Mouse (Mus musculus) heart, embryonic 10.5 days (tissue): ENCODE measurements around the gene Duoxa1. TPM values are rescaled to one million over a fixed set of nuclear protein-coding genes. Genes with fewer than 3 reads are reported as not detected.

Experiments used
- DNase-seq: peaks from one replicate; pipeline ENCODE4 v3.0.0-alpha.2; 2017; ENCODE audit warnings: low spot score
- H3K27ac ChIP-seq: fragments of 300-500 bp; sonication (generic); 2 replicates; pipeline ENCODE4 v1.5.1; 2016; ENCODE audit warnings: mild to moderate bottlenecking
- H3K27me3 ChIP-seq: fragments of 300-500 bp; sonication (generic); 2 replicates; pipeline ENCODE4 v1.6.1; 2016; ENCODE audit warnings: mild to moderate bottlenecking; ENCODE audit not compliant: poor library complexity, insufficient read depth, severe bottlenecking
- H3K36me3 ChIP-seq: fragments of 300-500 bp; sonication (generic); 2 replicates; pipeline ENCODE4 v1.6.1; 2016; ENCODE audit warnings: mild to moderate bottlenecking, moderate library complexity
- H3K4me1 ChIP-seq: fragments of 300-500 bp; sonication (generic); 2 replicates; pipeline ENCODE4 v1.6.1; 2016; ENCODE audit warnings: mild to moderate bottlenecking
- H3K4me3 ChIP-seq: fragments of 300-500 bp; sonication (generic); 2 replicates; pipeline ENCODE4 v1.5.1; 2016; ENCODE audit warnings: mild to moderate bottlenecking, moderate library complexity
- H3K9me3 ChIP-seq: fragments of 300-500 bp; sonication (generic); 2 replicates; pipeline ENCODE4 v1.6.1; 2016; ENCODE audit warnings: mild to moderate bottlenecking, moderate library complexity
- WGBS: fragments of 180-500 bp; shearing (Covaris S2); methylation state at CpG from one replicate; pipeline ENCODE4 v1.1.7; 2016; 5-methylcytosine and 5-hydroxymethylcytosine counted together
- polyA plus RNA-seq: library from polyadenylated mRNA; unstranded; fragments of >200 nt; fragmentation: Nextera tagmentation; extraction: Ambion mirVana; gene quantifications from 2 replicates; pipeline ENCODE4 v1.2.1, GENCODE M21; 2016

Gene Duoxa1
- polyA plus RNA-seq, 1 experiment from 2014 or later, result not detected

DNA sequence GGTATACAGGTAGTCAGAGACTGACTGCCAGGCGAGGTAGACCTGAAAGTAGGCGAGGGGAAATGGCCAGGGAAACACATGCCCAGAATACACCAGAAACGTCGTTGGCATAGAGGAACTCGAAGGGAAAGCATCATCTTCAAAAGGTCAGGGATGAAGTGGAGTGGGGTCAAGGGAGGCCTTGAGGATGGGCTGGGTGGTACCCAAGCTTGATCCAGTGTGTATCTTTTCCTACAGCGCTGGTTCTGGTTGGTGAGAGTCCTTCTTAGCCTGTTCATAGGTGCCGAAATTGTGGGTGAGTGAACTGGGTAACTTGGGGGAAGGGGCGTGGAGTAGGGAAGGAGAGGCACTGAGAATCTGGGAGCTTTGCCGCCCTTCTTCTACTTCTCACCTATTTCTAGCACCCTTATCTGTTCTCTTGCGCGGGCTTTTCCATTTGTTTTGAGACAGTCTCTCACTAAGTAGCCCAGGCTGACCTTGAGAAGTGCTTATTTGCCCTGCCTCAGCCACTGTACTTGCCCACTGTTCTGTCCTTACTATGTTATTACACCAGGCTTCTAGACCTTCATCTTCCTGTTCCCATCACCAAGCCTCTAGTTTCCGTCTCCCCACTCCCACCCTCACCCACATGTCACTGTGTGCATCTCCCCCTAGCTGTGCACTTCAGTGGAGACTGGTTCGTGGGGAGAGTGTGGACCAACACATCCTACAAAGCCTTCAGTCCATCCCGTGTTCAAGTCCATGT, 13.4 kb downstream of the Duoxa1 start:
- Histone ChIP-seq H3K27me3 (peaks cover 100% of the 10 kb centered on the region), H3K4me3 (0 out of 2 replicates have a peak overlapping the region, but pooled peaks have one; percentile 5), H3K36me3 (no peaks in the 10 kb centered on the region), H3K4me1 (peaks cover 45% of the 10 kb centered on the region), H3K9me3 (no peaks in the 10 kb centered on the region), H3K27ac (no peak overlapping the region)
- DNase-seq, result no peak
- 7% methylated on average over 14 of the region's 14 CpGs for WGBS

DNA sequence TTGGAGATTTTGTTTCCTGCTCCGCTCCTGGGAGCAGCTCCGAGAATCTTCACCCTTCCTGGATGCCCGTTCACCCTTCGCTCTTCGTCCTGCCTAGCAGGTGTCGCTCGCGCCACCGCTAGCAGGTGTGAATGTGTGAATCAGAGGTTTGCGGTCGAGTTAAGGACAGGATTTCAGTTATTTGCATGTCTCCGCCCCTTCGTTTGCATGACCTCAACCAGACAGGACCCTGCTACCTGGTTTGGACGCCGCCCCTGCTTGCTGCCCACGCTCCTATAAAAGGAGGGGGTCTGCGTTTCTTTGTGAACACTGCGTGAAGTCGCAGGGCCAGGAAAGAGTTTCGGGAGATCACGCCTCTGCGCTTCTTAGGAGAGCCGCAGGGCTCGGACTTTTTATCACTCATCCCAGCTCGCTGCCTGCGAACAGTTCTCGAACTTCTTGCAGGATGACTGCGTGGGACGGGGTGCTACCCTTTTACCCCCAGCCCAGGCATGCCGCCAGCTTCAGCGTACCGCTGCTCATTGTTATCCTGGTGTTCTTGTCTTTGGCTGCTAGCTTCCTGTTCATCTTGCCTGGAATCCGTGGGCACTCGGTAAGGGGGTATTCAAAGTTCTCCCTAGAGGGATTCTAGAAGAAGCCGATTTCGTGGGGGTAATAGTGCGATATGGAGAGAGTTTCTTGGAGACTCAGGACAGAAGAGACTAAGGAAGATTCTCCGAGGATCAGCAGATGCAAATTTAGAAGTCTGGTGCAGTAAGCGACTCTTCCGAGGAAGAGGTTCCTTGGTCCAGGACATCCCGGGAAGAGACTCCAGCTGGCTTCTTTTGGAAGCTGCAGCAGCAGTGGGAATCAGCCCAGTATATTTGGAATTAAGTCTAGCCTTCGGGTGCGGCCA, 14.7 kb downstream of the Duoxa1 start, which contains the start of gene Duoxa2:
Duoxa2 (plus strand) TSS at position 305 of the 895 bp plus-strand sequence.
- no peak for DNase-seq
- no peak within 1 kb of the TSS for H3K27ac ChIP-seq
- H3K4me3 ChIP-seq, result peak within 1 kb of the TSS; percentile 57
- peaks cover 45% of the 10 kb centered on the region for H3K4me1 ChIP-seq
- H3K36me3 ChIP-seq, result no peaks in the 10 kb centered on the region
- WGBS, result 1% methylated on average over 43 of the region's 43 CpGs
- H3K27me3 ChIP-seq, result peaks cover 100% of the 10 kb centered on the region
- H3K9me3 ChIP-seq, result no peaks in the 10 kb centered on the region

DNA sequence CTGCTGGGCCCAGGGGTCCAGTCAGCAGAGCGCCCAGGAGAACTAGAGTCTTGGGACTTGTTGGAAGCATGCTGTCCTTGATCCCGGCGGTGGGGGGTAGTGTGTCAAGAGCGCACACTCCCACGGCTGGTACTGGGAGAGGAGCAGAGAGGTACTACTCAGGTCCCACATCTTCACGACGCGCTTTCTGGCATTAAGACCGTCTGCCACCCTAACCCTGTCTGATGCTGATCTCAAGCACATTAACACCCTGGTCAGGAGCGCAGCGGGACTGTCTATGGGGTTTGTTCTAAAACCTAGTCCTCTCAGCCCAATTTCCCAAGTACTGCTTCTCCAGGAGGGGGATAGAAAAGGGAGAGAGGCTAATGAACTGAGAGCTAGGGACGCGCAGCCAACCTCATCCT, 15.4 kb downstream of the Duoxa1 start, which contains the start of gene Duox2:
Duox2 (minus strand) TSS at position 354 of the 404 bp plus-strand sequence.
- H3K36me3 ChIP-seq, result no peaks in the 10 kb centered on the region
- H3K4me1 ChIP-seq, result peaks cover 45% of the 10 kb centered on the region
- H3K27ac ChIP-seq, result no peak within 1 kb of the TSS
- H3K4me3 ChIP-seq, result peak within 1 kb of the TSS; percentile 57
- no peaks in the 10 kb centered on the region for H3K9me3 ChIP-seq
- DNase-seq, result no peak
- 3% methylated on average over 13 of the region's 13 CpGs for WGBS
- H3K27me3 ChIP-seq, result peaks cover 100% of the 10 kb centered on the region

DNA sequence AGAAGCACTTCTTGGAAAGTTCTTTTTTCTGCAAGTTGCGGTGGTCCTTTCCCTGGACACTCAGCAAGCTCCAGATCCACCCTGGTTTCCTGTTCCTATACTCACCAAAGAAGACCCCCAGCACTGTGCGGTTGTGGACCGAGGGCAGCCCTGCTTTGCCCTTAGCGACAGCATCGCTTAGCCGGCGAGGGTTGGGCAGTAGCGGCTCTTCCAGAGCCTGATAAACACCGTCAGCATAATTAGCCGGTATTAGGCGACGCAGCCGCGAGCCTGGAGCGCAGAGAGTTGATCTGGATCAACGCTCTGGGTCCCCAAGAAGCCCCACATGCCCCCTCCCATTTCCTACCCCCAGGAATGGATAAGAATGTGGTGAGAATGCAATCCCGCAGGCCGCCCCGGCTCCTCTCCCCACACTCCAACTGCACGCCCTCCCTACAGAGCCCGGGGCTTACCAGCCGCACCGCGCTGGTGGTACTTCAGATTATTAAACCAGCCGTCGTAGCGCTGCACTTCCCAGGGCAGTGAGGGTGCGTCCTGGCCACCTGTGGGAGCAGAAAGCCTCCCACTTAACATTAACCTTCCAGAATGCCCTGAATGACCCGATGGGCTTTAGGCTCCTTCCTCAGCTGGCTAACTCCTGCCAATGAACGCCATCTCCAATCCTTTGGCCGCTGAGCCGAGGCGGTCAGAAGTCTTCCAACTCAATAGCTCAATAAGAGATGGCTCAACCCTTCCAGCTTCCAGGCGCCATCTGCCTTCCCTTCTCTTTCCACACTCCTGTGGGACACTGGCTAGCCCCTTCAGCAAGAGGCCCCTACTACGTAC, 16.0 kb downstream of the Duoxa1 start:
- under 1% methylated on average over 35 of the region's 35 CpGs for WGBS
- Histone ChIP-seq H3K4me3 (peak overlapping the region; percentile 57), H3K36me3 (no peaks in the 10 kb centered on the region), H3K9me3 (no peaks in the 10 kb centered on the region), H3K4me1 (peaks cover 45% of the 10 kb centered on the region), H3K27ac (no peak overlapping the region), H3K27me3 (peaks cover 99% of the 10 kb centered on the region)
- DNase-seq, result no peak

DNA sequence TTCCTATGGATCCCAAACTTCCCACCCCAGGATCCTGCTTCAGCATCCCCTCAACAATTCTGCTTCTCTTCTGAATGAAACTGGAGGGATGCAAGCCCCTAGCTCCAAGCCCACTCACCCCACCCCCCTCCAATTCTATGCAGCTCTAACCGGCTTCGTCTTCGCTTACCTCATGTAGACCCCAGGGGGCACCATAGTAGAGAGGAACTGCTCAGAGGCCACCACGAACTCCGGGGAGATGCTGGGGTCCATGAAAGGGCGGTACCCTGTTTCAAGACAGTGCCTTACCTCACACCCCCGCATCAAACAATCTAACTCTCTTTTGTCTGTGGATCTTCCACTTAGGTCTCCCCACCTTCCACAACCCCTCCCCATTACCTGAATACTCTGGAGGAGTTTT, 18.6 kb downstream of the Duoxa1 start:
- Histone ChIP-seq H3K36me3 (no peaks in the 10 kb centered on the region), H3K27me3 (peaks cover 99% of the 10 kb centered on the region), H3K4me1 (peaks cover 30% of the 10 kb centered on the region), H3K4me3 (no peak overlapping the region), H3K9me3 (no peaks in the 10 kb centered on the region), H3K27ac (no peak overlapping the region)
- no peak for DNase-seq
- 9% methylated on average over 7 of the region's 7 CpGs for WGBS

DNA sequence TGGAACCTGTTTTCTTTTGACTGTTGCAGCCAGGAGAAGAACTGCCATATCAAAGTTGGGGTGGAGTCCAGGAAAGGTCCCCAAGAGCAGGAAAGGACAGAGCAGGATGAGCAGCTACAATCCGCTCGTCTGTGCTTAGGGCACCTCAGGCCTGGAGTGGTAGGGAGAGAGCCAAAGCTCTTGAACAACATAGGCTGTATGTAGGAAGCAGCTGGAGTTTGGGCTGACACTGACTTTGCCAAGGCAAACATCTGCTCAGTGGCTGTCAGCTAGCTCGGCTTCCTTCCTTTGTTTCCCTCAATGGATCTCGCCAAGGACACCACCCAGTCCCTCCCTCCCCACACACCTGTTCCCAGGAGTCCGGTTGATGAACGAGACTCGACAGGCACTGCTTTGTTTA, 27.4 kb downstream of the Duoxa1 start:
- Histone ChIP-seq H3K27ac (no peak overlapping the region), H3K27me3 (peaks cover 36% of the 10 kb centered on the region), H3K4me1 (no peaks in the 10 kb centered on the region), H3K4me3 (no peak overlapping the region), H3K9me3 (no peaks in the 10 kb centered on the region), H3K36me3 (no peaks in the 10 kb centered on the region)
- WGBS, result 61% methylated on average over 7 of the region's 7 CpGs
- no peak for DNase-seq

DNA sequence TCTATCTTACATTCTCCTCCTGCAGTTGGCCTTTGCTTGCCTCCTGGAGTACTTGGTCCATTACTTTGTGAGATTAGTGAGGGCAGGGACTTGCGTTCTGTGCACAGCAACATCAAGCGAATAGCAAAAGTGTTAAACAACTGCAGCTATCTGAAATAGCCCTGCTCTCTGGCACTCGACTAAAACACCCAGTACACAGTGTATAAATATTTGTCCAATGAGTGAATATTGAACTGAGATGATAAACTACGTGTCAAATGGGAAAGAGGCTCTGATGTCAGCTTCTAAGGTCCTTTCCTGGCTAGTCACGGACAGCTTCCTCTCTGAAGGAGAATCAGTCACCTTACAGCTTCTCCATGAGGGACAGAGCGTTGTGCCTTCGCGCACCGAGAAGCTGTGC, 29.4 kb downstream of the Duoxa1 start:
- Histone ChIP-seq H3K4me3 (no peak overlapping the region), H3K27ac (no peak overlapping the region), H3K36me3 (no peaks in the 10 kb centered on the region), H3K4me1 (no peaks in the 10 kb centered on the region), H3K27me3 (peaks cover 16% of the 10 kb centered on the region; the same call in 1 of the 2 replicates), H3K9me3 (no peaks in the 10 kb centered on the region)
- DNase-seq, result no peak
- 81% methylated on average over 9 of the region's 9 CpGs for WGBS

DNA sequence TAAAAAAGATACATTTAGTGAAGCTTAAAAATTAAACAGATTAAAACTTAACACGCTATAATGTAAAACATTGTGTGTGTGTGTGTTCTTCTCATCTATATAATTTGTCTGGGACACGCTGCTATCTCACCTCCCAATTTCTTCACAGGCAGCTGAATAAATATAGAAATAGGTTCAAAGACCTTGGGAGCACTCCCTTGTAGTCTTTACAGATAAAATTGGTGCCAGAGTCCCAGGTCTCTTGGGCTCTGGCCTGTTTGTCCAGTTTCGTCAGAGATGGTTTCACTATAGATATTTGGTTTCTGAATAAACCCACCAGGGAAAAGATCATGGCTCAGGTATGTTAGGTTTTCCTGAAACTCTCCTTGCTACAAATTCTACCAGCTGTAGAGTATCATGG, 34.8 kb downstream of the Duoxa1 start:
- Histone ChIP-seq H3K9me3 (no peaks in the 10 kb centered on the region), H3K27me3 (0 out of 2 replicates have a peak, but pooled peaks cover 5% of the 10 kb centered on the region), H3K4me3 (no peak overlapping the region), H3K4me1 (0 out of 2 replicates have a peak, but pooled peaks cover 3% of the 10 kb centered on the region), H3K27ac (no peak overlapping the region), H3K36me3 (no peaks in the 10 kb centered on the region)
- no peak for DNase-seq
- WGBS, result 81% methylated on average over 3 of the region's 3 CpGs

DNA sequence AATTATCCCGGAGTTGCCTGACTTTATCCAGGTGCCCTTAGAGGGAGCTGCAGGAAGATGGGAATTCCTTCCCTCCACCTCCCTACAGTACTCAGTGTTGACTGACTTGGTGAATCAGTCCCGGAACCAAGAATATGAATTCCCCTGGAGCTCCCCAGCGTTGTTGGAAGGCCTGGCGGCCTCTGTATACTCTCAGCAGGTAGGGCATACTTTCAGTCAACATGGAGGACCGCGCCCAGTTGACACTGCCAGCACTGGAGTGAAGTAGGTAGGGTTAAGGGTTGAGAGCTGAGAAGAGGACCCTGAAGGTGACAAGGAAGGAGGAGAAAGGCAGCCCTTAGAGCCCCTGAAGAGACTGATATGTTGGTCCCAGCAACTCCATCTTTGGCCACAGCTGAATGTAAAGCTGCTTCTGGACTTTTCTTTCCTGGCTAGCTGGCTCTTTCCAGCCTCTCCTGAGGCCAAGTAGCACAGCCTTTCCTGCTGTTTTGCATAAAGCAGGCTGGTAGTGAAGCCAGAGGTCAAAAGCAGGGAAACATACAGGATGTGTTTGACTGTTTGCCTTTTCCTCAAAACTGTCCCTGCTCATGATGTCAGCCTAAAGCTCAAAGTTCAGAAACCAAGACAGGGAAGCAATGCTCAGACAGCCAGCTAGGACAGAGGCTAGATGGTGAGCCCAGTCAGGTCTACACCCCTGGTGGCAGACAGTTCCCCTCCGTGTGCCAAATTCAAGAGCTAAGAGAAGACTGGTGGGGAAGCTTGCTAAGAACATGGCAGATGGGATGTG, 46.9 kb downstream of the Duoxa1 start:
- Histone ChIP-seq H3K4me3 (no peak overlapping the region), H3K36me3 (peaks cover 3% of the 10 kb centered on the region; the same call in 1 of the 2 replicates), H3K4me1 (no peaks in the 10 kb centered on the region), H3K9me3 (no peaks in the 10 kb centered on the region), H3K27ac (no peak overlapping the region), H3K27me3 (no peaks in the 10 kb centered on the region)
- no peak for DNase-seq
- 83% methylated on average over 7 of the region's 7 CpGs for WGBS

DNA sequence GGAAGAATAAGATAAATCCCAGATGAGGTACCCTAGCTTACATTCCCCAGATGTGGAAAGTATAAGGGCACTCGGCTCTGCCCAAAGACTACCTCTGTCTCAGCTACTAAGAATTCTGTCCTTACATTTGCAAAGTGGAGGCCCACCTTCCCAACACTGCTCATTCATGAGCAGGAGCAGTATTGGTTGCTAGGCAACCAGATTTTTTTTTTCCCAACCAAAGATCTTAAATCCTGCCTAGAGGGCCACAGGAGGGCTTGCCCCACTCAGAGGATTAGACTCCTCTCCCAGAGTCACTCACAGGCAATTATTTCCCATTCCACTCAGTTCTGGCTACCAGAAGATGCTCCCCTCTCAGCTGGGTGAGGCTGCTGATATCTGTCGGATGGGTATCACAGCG, 48.8 kb downstream of the Duoxa1 start:
- WGBS, result 76% methylated on average over 3 of the region's 3 CpGs
- Histone ChIP-seq H3K4me1 (no peaks in the 10 kb centered on the region), H3K9me3 (no peaks in the 10 kb centered on the region), H3K4me3 (no peak overlapping the region), H3K36me3 (peaks cover 12% of the 10 kb centered on the region; the same call in 1 of the 2 replicates), H3K27me3 (no peaks in the 10 kb centered on the region), H3K27ac (no peak overlapping the region)
- DNase-seq, result no peak

DNA sequence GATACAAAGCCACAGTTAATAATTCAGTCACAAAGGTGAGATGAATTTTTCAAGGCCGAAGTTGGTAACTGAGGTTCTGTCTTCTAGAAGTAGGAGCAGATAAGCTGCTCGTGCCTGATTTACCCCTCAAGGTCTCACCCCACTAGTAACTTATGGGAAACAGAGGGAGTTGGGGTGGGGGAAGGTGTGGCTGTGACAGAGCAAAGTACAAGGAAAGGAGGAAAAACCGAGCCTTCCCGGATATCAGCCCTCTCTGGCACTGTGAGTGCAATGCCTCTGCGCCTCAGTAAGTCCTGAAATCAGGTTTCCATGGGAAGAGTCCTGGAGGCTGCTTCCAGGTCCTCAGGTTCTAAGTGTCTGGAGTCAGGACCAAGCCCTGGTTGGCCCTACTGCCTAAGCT, 52.8 kb downstream of the Duoxa1 start:
- no peak for DNase-seq
- Histone ChIP-seq H3K4me3 (no peak overlapping the region), H3K9me3 (no peaks in the 10 kb centered on the region), H3K36me3 (peaks cover 12% of the 10 kb centered on the region; the same call in 1 of the 2 replicates), H3K27me3 (no peaks in the 10 kb centered on the region), H3K4me1 (no peaks in the 10 kb centered on the region), H3K27ac (no peak overlapping the region)
- WGBS, result 72% methylated on average over 5 of the region's 5 CpGs

DNA sequence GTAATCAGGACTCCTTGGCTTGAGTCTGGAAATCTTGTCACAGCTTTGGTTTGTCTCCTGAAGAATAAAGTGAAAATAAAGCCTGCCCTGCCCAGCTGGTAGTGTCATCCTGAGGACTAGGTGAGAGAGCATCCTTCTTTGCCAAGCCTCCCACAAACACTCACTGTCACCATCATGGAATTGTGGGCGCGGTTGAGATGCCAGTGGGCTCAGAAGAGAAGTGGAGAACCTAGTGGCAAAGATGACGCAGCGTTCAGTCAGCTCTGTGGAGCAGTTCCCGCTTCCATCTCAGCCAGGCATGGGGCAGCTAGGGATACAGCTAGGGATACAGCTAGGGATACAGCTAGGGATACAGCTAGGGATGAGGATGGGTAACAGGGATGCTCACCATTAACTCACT, 57.5 kb downstream of the Duoxa1 start:
- WGBS, result 88% methylated on average over 5 of the region's 5 CpGs
- peaks cover 3% of the 10 kb centered on the region; the same call in 1 of the 2 replicates for H3K36me3 ChIP-seq
- H3K9me3 ChIP-seq, result no peaks in the 10 kb centered on the region

More for the DNA sequence above, 57.5 kb downstream of the Duoxa1 start:
- H3K27me3 ChIP-seq, result no peaks in the 10 kb centered on the region
- H3K4me3 ChIP-seq, result no peak overlapping the region
- DNase-seq, result no peak
- H3K4me1 ChIP-seq, result no peaks in the 10 kb centered on the region
- no peak overlapping the region for H3K27ac ChIP-seq
